Mouse (Mus musculus) common myeloid progenitor, adult 5-6 weeks (primary cell): ENCODE measurements at regions not wholly inside any gene's neighbourhood (a gene's known extent, or its start where the extent isn't known, plus 50 kb on each side); places are given as distances from the start of the nearest gene placed in this dataset.

ENCODE experiments used
- ATAC-seq: replicated peaks from 2 replicates; pipeline ENCODE4 v1.8.0; 2016; ENCODE audit warnings: low read depth, mild to moderate bottlenecking, moderate TSS enrichment, inconsistent platforms; ENCODE audit not compliant: poor library complexity, severe bottlenecking

DNA sequence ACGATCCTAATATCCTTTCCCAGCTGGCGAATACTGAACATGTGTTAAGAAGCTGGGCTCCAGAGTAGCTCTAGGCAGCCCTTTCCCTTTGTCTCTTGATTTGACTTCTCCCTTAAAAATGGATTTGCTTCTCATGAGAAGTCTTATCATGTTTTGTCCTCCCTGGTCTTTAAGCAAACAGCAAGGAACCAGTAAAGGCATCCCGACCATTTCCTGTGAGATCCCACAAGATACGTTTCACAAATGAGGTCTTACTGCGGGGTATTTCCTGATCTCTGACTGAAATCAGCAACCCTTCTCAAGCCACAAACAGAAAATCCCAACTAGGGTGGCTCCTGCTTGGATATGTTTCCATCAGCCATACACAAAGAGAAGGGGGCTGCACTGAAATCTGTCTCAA lies 130.8 kb upstream of the Pde3a start:
- ATAC-seq, result peak; percentile 72; the same call in 1 of the 2 replicates

- no peak for ATAC-seq
These were observed 122.3 kb upstream of the Pde3a start for GRCm38 (mm10) chr6:141126614-141127396.

- peak; percentile 72 for ATAC-seq
These were observed 119.5 kb upstream of the Pde3a start for GRCm38 (mm10) chr6:141129596-141129995.

DNA sequence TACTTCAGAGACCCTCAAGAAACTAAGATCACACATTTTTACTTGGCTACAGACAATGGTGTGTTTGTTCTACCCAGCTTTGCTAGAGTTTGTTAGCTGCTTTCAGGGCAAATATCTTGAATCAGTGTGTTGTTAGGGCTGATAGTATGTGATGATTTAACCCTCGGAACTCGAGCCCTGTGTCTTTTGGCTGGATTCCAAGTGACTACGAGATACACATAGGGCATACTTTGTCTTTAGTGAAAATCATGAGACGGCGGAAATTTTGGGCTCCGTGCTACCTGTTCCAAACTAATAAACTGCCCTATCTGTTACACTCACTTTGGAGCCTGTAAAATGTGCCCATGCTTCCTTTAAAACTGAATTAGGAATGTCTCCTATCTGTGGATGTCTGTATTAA lies 114.9 kb upstream of the Pde3a start:
- no peak for ATAC-seq

DNA sequence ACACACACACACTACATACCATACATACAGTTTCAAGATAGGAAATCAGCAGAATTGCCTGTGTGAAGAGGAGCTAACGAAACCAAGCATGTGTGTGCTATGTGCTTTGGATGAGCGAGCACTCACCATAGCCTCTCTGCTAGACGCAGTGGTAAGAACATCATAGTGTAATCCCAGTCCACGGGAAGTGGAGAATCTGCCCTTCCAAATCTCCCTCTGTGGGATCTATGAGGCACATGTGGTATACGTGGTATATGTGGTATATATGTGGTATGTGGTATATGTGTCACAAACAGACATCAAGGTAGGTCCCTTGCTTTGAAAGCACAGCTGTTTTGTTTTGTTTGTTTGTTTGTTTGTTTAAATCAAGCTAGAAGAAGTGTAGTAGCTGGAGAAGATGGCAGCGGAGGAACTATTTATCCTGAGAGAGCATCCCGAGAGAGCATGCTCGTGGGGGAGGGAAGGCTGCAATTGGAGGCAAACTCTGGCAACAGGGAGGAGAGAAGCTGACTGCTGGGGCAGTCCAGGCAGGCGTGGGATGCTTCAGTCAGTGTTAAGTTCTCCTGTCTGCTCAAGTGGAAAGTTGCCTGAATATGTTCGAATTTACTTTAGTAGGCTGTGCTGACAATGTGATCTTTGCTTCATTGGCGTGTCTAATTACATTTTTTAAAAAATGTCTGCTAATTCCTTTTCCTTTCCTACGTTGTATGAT lies 112.2 kb upstream of the Pde3a start:
- ATAC-seq, result no peak

- ATAC-seq, result no peak
These were observed 108.1 kb upstream of the Pde3a start for GRCm38 (mm10) chr6:141141016-141141415.

DNA sequence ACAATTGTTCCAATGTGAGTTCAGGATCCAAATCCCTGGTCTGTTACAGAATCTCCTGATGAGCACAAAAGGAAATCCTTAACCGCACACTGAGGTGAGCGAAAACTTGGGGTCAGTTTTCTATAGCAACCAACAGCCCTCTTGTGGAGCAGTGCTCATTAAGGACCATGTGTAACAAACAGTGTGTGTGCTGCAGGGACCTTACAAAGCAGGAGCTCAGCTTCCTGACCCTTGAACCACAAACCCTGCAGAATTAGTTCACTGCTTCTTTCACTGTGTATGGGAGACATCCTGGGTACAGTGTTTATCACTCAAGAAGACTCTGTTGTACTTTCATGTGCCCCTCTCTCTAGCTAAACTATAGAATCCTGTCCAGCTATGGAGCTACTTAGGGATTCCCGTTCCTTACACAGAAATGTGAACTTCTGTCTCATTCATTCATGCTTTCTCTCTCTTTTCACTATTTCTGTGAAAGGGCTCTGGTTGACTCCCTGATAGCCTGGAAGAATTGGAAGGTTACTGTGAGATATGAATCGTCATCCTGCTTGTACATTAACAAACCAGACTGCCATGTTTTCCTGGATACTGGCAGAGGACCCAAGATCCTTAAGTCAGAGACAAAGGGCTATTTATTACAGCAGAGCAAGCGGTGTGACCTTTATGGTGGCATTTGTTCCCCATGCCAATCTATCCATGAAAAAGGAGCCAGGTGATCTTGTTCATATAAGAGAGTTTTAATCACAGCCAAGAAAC lies 100.5 kb upstream of the Pde3a start:
- no peak for ATAC-seq

- ATAC-seq, result no peak
These were observed 99.7 kb upstream of the Pde3a start for GRCm38 (mm10) chr6:141149170-141149917.

GRCm38 (mm10) chr6:141159326-141159725 lies 89.7 kb upstream of the Pde3a start:
- ATAC-seq, result no peak

DNA sequence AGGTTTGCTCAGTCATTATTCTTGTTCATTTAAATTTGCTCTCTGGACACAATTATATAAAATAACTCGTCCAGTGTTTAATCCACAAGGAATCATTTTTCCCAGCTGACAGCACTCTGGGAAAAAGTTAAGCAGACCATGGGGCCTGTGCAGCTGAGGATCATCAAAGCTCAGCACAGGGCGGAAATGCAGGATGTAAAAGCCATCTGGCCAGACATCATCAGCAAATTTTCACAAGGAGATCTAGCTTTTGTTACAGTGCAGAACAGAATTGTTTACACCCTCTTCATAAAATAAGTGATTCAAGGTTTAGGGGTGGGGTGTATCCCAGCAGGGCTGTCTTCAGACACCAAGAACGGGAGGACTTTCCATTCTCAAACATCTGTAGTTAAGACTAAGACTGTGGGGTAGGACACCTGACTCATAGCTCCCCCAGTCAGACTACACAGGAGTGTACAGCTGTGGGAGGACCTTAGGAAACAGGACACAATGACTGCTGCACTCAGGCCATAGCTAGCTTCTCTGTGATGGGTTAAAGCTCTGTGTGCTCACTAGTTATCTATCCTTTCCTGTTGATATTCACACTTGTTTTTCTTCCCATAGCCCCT lies 87.3 kb upstream of the Pde3a start:
- ATAC-seq, result no peak

DNA sequence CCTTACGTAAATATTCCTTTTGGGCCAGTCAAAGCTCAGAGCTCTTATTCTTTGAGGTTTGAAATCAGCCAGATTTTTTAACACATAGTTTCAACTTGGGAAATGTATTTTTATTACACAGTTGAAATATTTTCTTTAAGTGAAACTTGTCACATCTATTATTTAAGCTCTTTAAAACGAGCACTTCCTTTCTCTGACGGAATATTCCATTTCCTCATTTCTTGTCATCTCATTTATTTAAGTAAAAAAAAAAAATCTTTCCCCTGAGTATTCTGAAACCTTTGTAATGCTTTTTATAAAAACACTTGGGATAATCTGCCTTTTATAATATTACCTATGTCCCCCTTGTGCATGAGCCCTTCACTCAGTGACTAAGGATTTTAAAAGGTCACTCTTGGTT lies 81.8 kb upstream of the Pde3a start:
- no peak for ATAC-seq

- no peak for ATAC-seq
These were observed 80.7 kb upstream of the Pde3a start for GRCm38 (mm10) chr6:141168356-141168755.

DNA sequence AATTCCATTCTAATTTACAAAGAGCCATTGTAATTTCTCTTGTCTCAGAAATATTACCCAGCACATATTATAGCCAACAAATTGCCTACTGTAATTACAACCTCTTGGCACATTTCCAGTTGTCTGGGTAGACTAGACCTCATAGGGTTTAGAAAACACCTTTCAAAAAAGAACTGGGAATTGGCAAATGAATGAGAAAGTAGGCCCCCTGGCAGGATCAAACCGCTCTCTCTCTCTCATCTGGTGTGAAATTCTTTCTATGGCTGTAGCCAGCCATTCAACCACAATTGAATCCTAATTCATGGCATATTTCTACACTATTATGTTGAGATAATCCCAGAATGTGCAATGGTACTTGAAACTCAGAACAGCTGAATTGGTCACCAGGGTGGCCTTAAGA lies 65.3 kb upstream of the Pde3a start:
- ATAC-seq, result no peak

DNA sequence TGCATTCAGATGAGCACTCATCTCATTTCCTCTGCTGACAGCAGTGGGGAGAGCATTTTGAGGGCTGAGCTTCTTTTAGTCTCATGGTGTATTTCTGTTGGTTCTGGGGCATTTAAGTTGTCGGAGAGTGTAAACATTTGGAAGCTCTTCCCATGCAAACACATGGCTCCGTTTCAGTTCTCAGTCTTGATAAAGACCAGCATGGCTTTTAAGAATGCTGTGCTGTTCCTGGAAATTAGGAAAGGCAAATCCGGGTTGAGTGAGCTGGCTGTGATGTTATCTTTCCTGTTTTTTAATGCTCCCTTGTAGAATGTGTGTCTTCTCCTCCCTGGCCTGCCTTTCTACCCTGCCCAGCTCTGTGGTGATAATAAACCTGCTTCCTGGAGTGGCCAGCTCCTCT lies 61.0 kb upstream of the Pde3a start:
- no peak for ATAC-seq

DNA sequence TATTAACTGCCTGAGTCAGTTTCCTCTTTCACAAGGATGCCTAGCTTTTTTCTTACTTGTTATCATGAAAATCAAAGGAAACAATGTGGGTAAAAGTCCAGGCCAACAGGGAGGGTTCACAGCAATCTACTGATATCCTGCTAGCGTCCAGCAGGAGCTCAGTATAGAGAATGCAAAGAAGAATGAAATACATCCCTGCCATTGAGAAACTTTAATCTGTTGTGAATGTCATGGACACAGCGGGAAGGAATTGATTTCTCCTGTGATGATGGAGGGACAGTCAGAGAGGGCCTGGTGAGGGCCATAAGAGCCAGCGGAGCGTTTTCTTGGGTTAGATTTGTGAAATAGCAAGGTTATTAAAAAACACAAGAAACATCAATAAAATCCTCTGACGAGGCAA lies 60.0 kb upstream of the Pde3a start:
- no peak for ATAC-seq

- no peak for ATAC-seq
These were observed 59.4 kb upstream of the Pde3a start for GRCm38 (mm10) chr6:141189701-141190100.

DNA sequence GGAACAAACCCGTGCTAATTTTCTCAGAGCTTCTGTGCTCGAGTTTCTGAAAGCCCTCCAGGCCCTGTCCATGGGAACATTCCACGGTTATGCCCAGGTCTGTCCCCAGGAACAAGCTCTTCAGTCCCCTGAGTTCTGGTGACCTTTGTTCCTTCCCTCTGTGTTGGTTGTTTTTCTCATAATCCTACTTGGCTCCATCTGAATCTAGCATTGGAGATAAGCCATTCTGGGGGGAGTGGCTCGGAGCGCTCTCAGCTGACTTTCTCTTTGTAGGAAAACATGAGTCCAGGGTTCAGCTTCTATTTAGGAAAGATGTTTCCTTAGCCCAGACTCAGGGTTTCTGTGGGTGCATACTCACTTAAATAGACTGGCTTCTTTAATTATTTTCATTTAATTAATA lies 58.7 kb upstream of the Pde3a start:
- no peak for ATAC-seq

DNA sequence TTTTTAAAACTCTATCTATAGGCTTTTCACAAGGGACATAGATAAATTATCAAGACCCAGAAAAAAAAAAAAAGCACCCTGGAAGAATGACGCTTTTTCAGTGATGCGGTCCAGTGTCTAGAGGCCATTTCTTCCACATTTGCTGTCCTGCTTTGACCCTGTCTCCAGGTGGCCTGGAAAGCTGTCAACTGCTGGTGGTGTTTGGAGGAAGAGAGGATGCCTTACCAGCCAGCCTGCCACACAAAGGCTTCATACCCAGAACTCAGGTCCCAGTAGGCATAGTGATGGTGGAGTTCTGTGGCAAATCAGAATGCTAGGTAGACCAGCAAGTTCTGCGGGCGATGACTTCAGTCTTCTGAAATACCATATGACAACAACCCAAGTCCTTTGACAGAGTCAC lies 51.6 kb upstream of the Pde3a start:
- no peak for ATAC-seq
